ENCODE assay signal across 24 mouse cellular contexts in the genomic region with DNA sequence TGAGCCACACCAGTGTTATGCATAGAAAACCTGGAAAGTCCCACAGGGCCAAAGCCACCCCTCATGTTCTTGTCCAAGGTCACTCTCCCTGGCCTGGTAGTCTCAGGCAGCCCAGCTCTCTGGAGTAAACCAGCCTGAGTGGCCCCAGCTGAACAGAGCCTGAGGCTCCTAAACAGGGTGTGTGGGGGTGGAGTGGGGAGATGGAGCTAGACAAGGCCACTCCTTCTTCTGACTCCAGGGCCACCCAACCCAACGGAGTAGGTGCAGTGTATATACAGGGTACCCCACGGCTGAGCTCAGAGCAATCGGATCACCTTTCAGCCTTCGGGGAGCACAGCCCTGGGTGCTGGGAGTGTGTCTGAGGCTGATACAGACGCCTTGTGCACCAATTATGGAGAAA. TPM values are rescaled to one million over a fixed set of nuclear protein-coding genes. Genes with fewer than 3 reads are reported as not detected.
DNase-seq lines count a peak whose midpoint lies in the region; ATAC-seq and TF ChIP-seq lines count a peak whose summit lies in the region.
"Had no signal": no experiment of that assay in that cellular context is flagged by ENCODE, and none has a peak within 500 bp of the region (broad histone marks: within the 10 kb centered on the region; RNA-seq: fewer than 3 reads in every experiment).

No protein-coding gene starts in this region.

- TF ChIP-seq CTCF in layer of hippocampus, adult 2 months (conservative IDR thresholded peaks at IDR 0.05), result no peak

- H3K9me3 ChIP-seq in liver, embryonic 13.5 days (replicated peaks), result no peaks in the 10 kb centered on the region
- no peaks in the 10 kb centered on the region for H3K9me3 ChIP-seq in liver, embryonic 12.5 days (replicated peaks)
- no peaks in the 10 kb centered on the region for H3K9me3 ChIP-seq in embryonic facial prominence, embryonic 15.5 days (replicated peaks)
- H3K9me3 ChIP-seq in kidney, embryonic 15.5 days (replicated peaks), result no peaks in the 10 kb centered on the region
- H3K9me3 ChIP-seq in stomach, embryonic 15.5 days, result no peaks in the 10 kb centered on the region
- no peaks in the 10 kb centered on the region for H3K9me3 ChIP-seq in midbrain, embryonic 16.5 days (replicated peaks; ENCODE audit: control insufficient read depth, low read length, poor library complexity, severe bottlenecking)
- H3K9me3 ChIP-seq: G1E; midbrain, embryonic 10.5 days had no signal

- ATAC-seq in liver, embryonic 13.5 days (ENCODE audit: low read depth), result 0 out of 2 replicates have a peak, but pooled peaks have one; percentile 22
- ATAC-seq in liver, embryonic 12.5 days, result no peak
- peak; percentile 71 for ATAC-seq in embryonic facial prominence, embryonic 15.5 days (ENCODE audit: insufficient number of reproducible peaks, low FRiP score, low TSS enrichment, low read depth)
- 0 out of 2 replicates have a peak, but pooled peaks have one; percentile 23 for ATAC-seq in kidney, embryonic 15.5 days (replicated peaks; ENCODE audit: low FRiP score)
- peak; percentile 41; the same call in 1 of the 2 replicates for ATAC-seq in stomach, embryonic 15.5 days (ENCODE audit: insufficient read depth, low FRiP score, low read depth)
- ATAC-seq in midbrain, embryonic 16.5 days, result no peak
- ATAC-seq: forebrain, embryonic 14.5 days had no signal

- DNase-seq in liver, embryonic 13.5 days, result no peak
- no peak for DNase-seq in layer of hippocampus, adult 2 months (ENCODE audit: low spot score in 2 of 2)
- DNase-seq in urinary bladder, adult 2 months (ENCODE audit: low spot score), result no peak
- DNase-seq: adrenal gland, adult 8-10 months; B cell, adult 2 months; cerebellum, adult 11-12 months; lung, postnatal 10 days; thymus, postnatal 4 days had no signal

- H3K4me1 ChIP-seq in liver, embryonic 13.5 days (replicated peaks), result peaks cover 11% of the 10 kb centered on the region
- 0 out of 2 replicates have a peak, but pooled peaks cover 4% of the 10 kb centered on the region for H3K4me1 ChIP-seq in liver, embryonic 12.5 days
- peaks cover 6% of the 10 kb centered on the region; the same call in 1 of the 2 replicates for H3K4me1 ChIP-seq in embryonic facial prominence, embryonic 15.5 days
- H3K4me1 ChIP-seq in kidney, embryonic 15.5 days, result no peaks in the 10 kb centered on the region
- H3K4me1 ChIP-seq in stomach, embryonic 15.5 days, result 0 out of 2 replicates have a peak, but pooled peaks cover 4% of the 10 kb centered on the region
- H3K4me1 ChIP-seq in midbrain, embryonic 16.5 days (ENCODE audit: control insufficient read depth, insufficient read depth, low read length), result no peaks in the 10 kb centered on the region
- H3K4me1 ChIP-seq: hindbrain, embryonic 13.5 days had no signal

- no peak overlapping the region for H3K9ac ChIP-seq in liver, embryonic 13.5 days
- no peak overlapping the region for H3K9ac ChIP-seq in liver, embryonic 12.5 days
- H3K9ac ChIP-seq in embryonic facial prominence, embryonic 15.5 days, result no peak overlapping the region
- no peak overlapping the region for H3K9ac ChIP-seq in kidney, embryonic 15.5 days
- no peak overlapping the region for H3K9ac ChIP-seq in stomach, embryonic 15.5 days
- no peak overlapping the region for H3K9ac ChIP-seq in midbrain, embryonic 16.5 days (ENCODE audit: low read depth, low read length)
- H3K9ac ChIP-seq: hindbrain, embryonic 13.5 days had no signal

- H3K36me3 ChIP-seq in liver, embryonic 13.5 days, result no peaks in the 10 kb centered on the region
- no peaks in the 10 kb centered on the region for H3K36me3 ChIP-seq in liver, embryonic 12.5 days
- H3K36me3 ChIP-seq in embryonic facial prominence, embryonic 15.5 days, result no peaks in the 10 kb centered on the region
- H3K36me3 ChIP-seq in kidney, embryonic 15.5 days, result no peaks in the 10 kb centered on the region
- H3K36me3 ChIP-seq in stomach, embryonic 15.5 days, result no peaks in the 10 kb centered on the region
- H3K36me3 ChIP-seq in midbrain, embryonic 16.5 days (ENCODE audit: control insufficient read depth, insufficient read depth, low read length), result no peaks in the 10 kb centered on the region
- H3K36me3 ChIP-seq: G1E; hindbrain, embryonic 13.5 days; midbrain, embryonic 10.5 days had no signal

- no peak overlapping the region for H3K4me2 ChIP-seq in liver, embryonic 13.5 days
- H3K4me2 ChIP-seq in liver, embryonic 12.5 days, result no peak overlapping the region
- H3K4me2 ChIP-seq in embryonic facial prominence, embryonic 15.5 days (replicated peaks), result no peak overlapping the region
- no peak overlapping the region for H3K4me2 ChIP-seq in kidney, embryonic 15.5 days
- H3K4me2 ChIP-seq in stomach, embryonic 15.5 days, result no peak overlapping the region
- no peak overlapping the region for H3K4me2 ChIP-seq in midbrain, embryonic 16.5 days (ENCODE audit: low read length)
- H3K4me2 ChIP-seq: hindbrain, embryonic 13.5 days had no signal

- no peak overlapping the region for H3K4me3 ChIP-seq in liver, embryonic 13.5 days (replicated peaks)
- no peak overlapping the region for H3K4me3 ChIP-seq in liver, embryonic 12.5 days
- no peak overlapping the region for H3K4me3 ChIP-seq in embryonic facial prominence, embryonic 15.5 days (replicated peaks)
- no peak overlapping the region for H3K4me3 ChIP-seq in kidney, embryonic 15.5 days (replicated peaks)
- no peak overlapping the region for H3K4me3 ChIP-seq in stomach, embryonic 15.5 days (replicated peaks)
- no peak overlapping the region for H3K4me3 ChIP-seq in layer of hippocampus, adult 2 months
- no peak overlapping the region for H3K4me3 ChIP-seq in midbrain, embryonic 16.5 days (ENCODE audit: low read depth, low read length)
- H3K4me3 ChIP-seq: hindbrain, embryonic 13.5 days; midbrain, embryonic 10.5 days had no signal

- H3K27ac ChIP-seq in liver, embryonic 13.5 days, result no peak overlapping the region
- no peak overlapping the region for H3K27ac ChIP-seq in liver, embryonic 12.5 days
- peak overlapping the region; percentile 65; the same call in 1 of the 2 replicates for H3K27ac ChIP-seq in embryonic facial prominence, embryonic 15.5 days (replicated peaks)
- peak overlapping the region; percentile 19; the same call in 1 of the 2 replicates for H3K27ac ChIP-seq in kidney, embryonic 15.5 days
- H3K27ac ChIP-seq in stomach, embryonic 15.5 days, result no peak overlapping the region
- no peak overlapping the region for H3K27ac ChIP-seq in layer of hippocampus, adult 2 months
- no peak overlapping the region for H3K27ac ChIP-seq in midbrain, embryonic 16.5 days (ENCODE audit: low read length)
- H3K27ac ChIP-seq: hindbrain, embryonic 13.5 days had no signal

- WGBS in liver, embryonic 13.5 days (ENCODE audit: insufficient replicate concordance), result 53% methylated on average over 5 of the region's 5 CpGs
- whole genome bisulfite sequencing in liver, embryonic 12.5 days (ENCODE audit: insufficient replicate concordance), result 56% methylated on average over 5 of the region's 5 CpGs
- 48% methylated on average over 5 of the region's 5 CpGs for WGBS in embryonic facial prominence, embryonic 15.5 days
- 51% methylated on average over 5 of the region's 5 CpGs for WGBS in kidney, embryonic 15.5 days
- WGBS in stomach, embryonic 15.5 days, result 53% methylated on average over 5 of the region's 5 CpGs
- WGBS in midbrain, embryonic 16.5 days, result 73% methylated on average over 5 of the region's 5 CpGs

- peaks cover 10% of the 10 kb centered on the region; the same call in 1 of the 2 replicates for H3K27me3 ChIP-seq in liver, embryonic 13.5 days
- peaks cover 60% of the 10 kb centered on the region for H3K27me3 ChIP-seq in liver, embryonic 12.5 days (replicated peaks)
- 0 out of 2 replicates have a peak, but pooled peaks cover 3% of the 10 kb centered on the region for H3K27me3 ChIP-seq in embryonic facial prominence, embryonic 15.5 days
- peaks cover 31% of the 10 kb centered on the region for H3K27me3 ChIP-seq in kidney, embryonic 15.5 days
- no peaks in the 10 kb centered on the region for H3K27me3 ChIP-seq in stomach, embryonic 15.5 days (replicated peaks)
- H3K27me3 ChIP-seq in midbrain, embryonic 16.5 days (ENCODE audit: control insufficient read depth, insufficient read depth, low read depth, low read length), result no peaks in the 10 kb centered on the region

RNA-seq across cellular contexts. Expression of a gene that starts 1.3 kb away (rescaled TPM):
- not detected in 2 replicates for polyA plus RNA-seq in liver, embryonic 13.5 days (2015; fragmentation: Nextera tagmentation; extraction: Ambion mirVana)
- not detected in 2 replicates for polyA plus RNA-seq in liver, embryonic 12.5 days (2016; fragmentation: Nextera tagmentation; extraction: Ambion mirVana)
- polyA plus RNA-seq in embryonic facial prominence, embryonic 15.5 days (2015; fragmentation: Nextera tagmentation; extraction: Ambion mirVana), result 3.7 and 5.2 TPM in 2 replicates
- polyA plus RNA-seq in kidney, embryonic 15.5 days (2015; fragmentation: Nextera tagmentation; extraction: Ambion mirVana), result 7.0 and 8.1 TPM in 2 replicates
- polyA plus RNA-seq in stomach, embryonic 15.5 days (2015; fragmentation: Nextera tagmentation; extraction: Ambion mirVana), result 0.08 TPM in 1 of 2 replicates, not detected in the other
- under 1 TPM; 0.31 to 0.42 TPM for total RNA-seq in layer of hippocampus, adult 2 months (2021)
- not detected in 2 replicates for polyA plus RNA-seq in midbrain, embryonic 16.5 days (2015; fragmentation: Nextera tagmentation; extraction: Ambion mirVana)
- not detected in 2 replicates for polyA plus RNA-seq in urinary bladder, adult 2 months (2012; rRNA removed)
- total RNA-seq: adrenal gland, adult 8-10 months had no signal
- polyA plus RNA-seq: cortical plate, adult 2 months; forebrain, embryonic 14.5 days; G1E; hindbrain, embryonic 13.5 days; midbrain, embryonic 10.5 days; neural tube, embryonic 14.5 days had no signal

RNA-seq across cellular contexts. Expression of a gene that starts 18.3 kb away (rescaled TPM):
- not detected in 2 replicates for polyA plus RNA-seq in liver, embryonic 13.5 days (2015; fragmentation: Nextera tagmentation; extraction: Ambion mirVana)
- polyA plus RNA-seq in liver, embryonic 12.5 days (2016; fragmentation: Nextera tagmentation; extraction: Ambion mirVana), result not detected in 2 replicates
- not detected in 2 replicates for polyA plus RNA-seq in embryonic facial prominence, embryonic 15.5 days (2015; fragmentation: Nextera tagmentation; extraction: Ambion mirVana)
- not detected in 2 replicates for polyA plus RNA-seq in kidney, embryonic 15.5 days (2015; fragmentation: Nextera tagmentation; extraction: Ambion mirVana)
- not detected in 2 replicates for polyA plus RNA-seq in stomach, embryonic 15.5 days (2015; fragmentation: Nextera tagmentation; extraction: Ambion mirVana)
- not detected for total RNA-seq in layer of hippocampus, adult 2 months (2021)
- 0.25 and 0.29 TPM in 2 replicates for polyA plus RNA-seq in midbrain, embryonic 16.5 days (2015; fragmentation: Nextera tagmentation; extraction: Ambion mirVana)
- polyA plus RNA-seq in urinary bladder, adult 2 months (2012; rRNA removed), result not detected in 2 replicates
- total RNA-seq: G1E; layer of hippocampus, adult 18-20 months had no signal
- polyA plus RNA-seq: brain, embryonic 14.5 days; cortical plate, adult 2 months; forebrain, embryonic 14.5 days; G1E; heart, embryonic 16.5 days; limb, embryonic 14.5 days; midbrain, embryonic 10.5 days had no signal

RNA-seq across cellular contexts. Expression of a gene that starts 31.5 kb away (rescaled TPM):
- 50.1 and 57.5 TPM in 2 replicates for polyA plus RNA-seq in liver, embryonic 13.5 days (2015; fragmentation: Nextera tagmentation; extraction: Ambion mirVana)
- polyA plus RNA-seq in liver, embryonic 12.5 days (2016; fragmentation: Nextera tagmentation; extraction: Ambion mirVana), result 54.6 and 56.1 TPM in 2 replicates
- polyA plus RNA-seq in embryonic facial prominence, embryonic 15.5 days (2015; fragmentation: Nextera tagmentation; extraction: Ambion mirVana), result 88.5 and 92.0 TPM in 2 replicates
- polyA plus RNA-seq in kidney, embryonic 15.5 days (2015; fragmentation: Nextera tagmentation; extraction: Ambion mirVana), result 79.7 and 86.7 TPM in 2 replicates
- 84.0 and 86.2 TPM in 2 replicates for polyA plus RNA-seq in stomach, embryonic 15.5 days (2015; fragmentation: Nextera tagmentation; extraction: Ambion mirVana)
- total RNA-seq in layer of hippocampus, adult 2 months (2021), result 10 to 100 TPM; 51.8 to 55.3 TPM
- polyA plus RNA-seq in midbrain, embryonic 16.5 days (2015; fragmentation: Nextera tagmentation; extraction: Ambion mirVana), result 62.8 and 69.3 TPM in 2 replicates
- polyA plus RNA-seq in urinary bladder, adult 2 months (2012; rRNA removed), result 52.7 and 56.9 TPM in 2 replicates

RNA-seq across cellular contexts. Expression of a gene that starts 33.1 kb away (rescaled TPM):
- not detected in 2 replicates for polyA plus RNA-seq in liver, embryonic 13.5 days (2015; fragmentation: Nextera tagmentation; extraction: Ambion mirVana)
- not detected in 2 replicates for polyA plus RNA-seq in liver, embryonic 12.5 days (2016; fragmentation: Nextera tagmentation; extraction: Ambion mirVana)
- 0.17 and 0.49 TPM in 2 replicates for polyA plus RNA-seq in embryonic facial prominence, embryonic 15.5 days (2015; fragmentation: Nextera tagmentation; extraction: Ambion mirVana)
- not detected in 2 replicates for polyA plus RNA-seq in kidney, embryonic 15.5 days (2015; fragmentation: Nextera tagmentation; extraction: Ambion mirVana)
- not detected in 2 replicates for polyA plus RNA-seq in stomach, embryonic 15.5 days (2015; fragmentation: Nextera tagmentation; extraction: Ambion mirVana)
- not detected for total RNA-seq in layer of hippocampus, adult 2 months (2021)
- 0.16 TPM in 1 of 2 replicates, not detected in the other for polyA plus RNA-seq in midbrain, embryonic 16.5 days (2015; fragmentation: Nextera tagmentation; extraction: Ambion mirVana)
- 0.06 TPM in 1 of 2 replicates, not detected in the other for polyA plus RNA-seq in urinary bladder, adult 2 months (2012; rRNA removed)
- total RNA-seq: adrenal gland, adult 8-10 months; G1E; layer of hippocampus, adult 18-20 months had no signal
- polyA plus RNA-seq: cortical plate, adult 2 months; forebrain, embryonic 14.5 days; G1E; gonadal fat pad, adult 2 months; heart, embryonic 16.5 days; hindbrain, embryonic 13.5 days; neural tube, embryonic 14.5 days had no signal

RNA-seq across cellular contexts. Expression of a gene that starts 50.7 kb away (rescaled TPM):
- polyA plus RNA-seq in liver, embryonic 13.5 days (2015; fragmentation: Nextera tagmentation; extraction: Ambion mirVana), result 13.4 and 14.3 TPM in 2 replicates
- 13.5 and 15.8 TPM in 2 replicates for polyA plus RNA-seq in liver, embryonic 12.5 days (2016; fragmentation: Nextera tagmentation; extraction: Ambion mirVana)
- 68.2 and 70.3 TPM in 2 replicates for polyA plus RNA-seq in embryonic facial prominence, embryonic 15.5 days (2015; fragmentation: Nextera tagmentation; extraction: Ambion mirVana)
- 49.8 and 54.1 TPM in 2 replicates for polyA plus RNA-seq in kidney, embryonic 15.5 days (2015; fragmentation: Nextera tagmentation; extraction: Ambion mirVana)
- polyA plus RNA-seq in stomach, embryonic 15.5 days (2015; fragmentation: Nextera tagmentation; extraction: Ambion mirVana), result 64.3 and 69.0 TPM in 2 replicates
- total RNA-seq in layer of hippocampus, adult 2 months (2021), result 10 to 100 TPM; 47.6 to 51.0 TPM
- 112 and 122 TPM in 2 replicates for polyA plus RNA-seq in midbrain, embryonic 16.5 days (2015; fragmentation: Nextera tagmentation; extraction: Ambion mirVana)
- polyA plus RNA-seq in urinary bladder, adult 2 months (2012; rRNA removed), result 40.8 and 50.9 TPM in 2 replicates

Comparison
In these comparisons a context has a peak if more than half of its experiments do, and no peak if none do; other contexts are left out.
1. ATAC-seq: peak in liver, embryonic 13.5 days (single experiment), embryonic facial prominence, embryonic 15.5 days (single experiment), kidney, embryonic 15.5 days (single experiment) and stomach, embryonic 15.5 days (single experiment); none in liver, embryonic 12.5 days (single experiment) and midbrain, embryonic 16.5 days (single experiment).
2. H3K27ac ChIP-seq: peak in embryonic facial prominence, embryonic 15.5 days (single experiment) and kidney, embryonic 15.5 days (single experiment); none in liver, embryonic 13.5 days (single experiment), liver, embryonic 12.5 days (single experiment), stomach, embryonic 15.5 days (single experiment), layer of hippocampus, adult 2 months (single experiment) and midbrain, embryonic 16.5 days (single experiment).